Mouse (Mus musculus) ES-CJ7 (cell line): Measurements from ENCODE around the gene Slu7.

Experiments
- DNase-seq: peaks from one replicate; pipeline ENCODE4 v3.0.0; 2011; ENCODE audit warnings: low read depth, low spot score

The Slu7 gene

DNA sequence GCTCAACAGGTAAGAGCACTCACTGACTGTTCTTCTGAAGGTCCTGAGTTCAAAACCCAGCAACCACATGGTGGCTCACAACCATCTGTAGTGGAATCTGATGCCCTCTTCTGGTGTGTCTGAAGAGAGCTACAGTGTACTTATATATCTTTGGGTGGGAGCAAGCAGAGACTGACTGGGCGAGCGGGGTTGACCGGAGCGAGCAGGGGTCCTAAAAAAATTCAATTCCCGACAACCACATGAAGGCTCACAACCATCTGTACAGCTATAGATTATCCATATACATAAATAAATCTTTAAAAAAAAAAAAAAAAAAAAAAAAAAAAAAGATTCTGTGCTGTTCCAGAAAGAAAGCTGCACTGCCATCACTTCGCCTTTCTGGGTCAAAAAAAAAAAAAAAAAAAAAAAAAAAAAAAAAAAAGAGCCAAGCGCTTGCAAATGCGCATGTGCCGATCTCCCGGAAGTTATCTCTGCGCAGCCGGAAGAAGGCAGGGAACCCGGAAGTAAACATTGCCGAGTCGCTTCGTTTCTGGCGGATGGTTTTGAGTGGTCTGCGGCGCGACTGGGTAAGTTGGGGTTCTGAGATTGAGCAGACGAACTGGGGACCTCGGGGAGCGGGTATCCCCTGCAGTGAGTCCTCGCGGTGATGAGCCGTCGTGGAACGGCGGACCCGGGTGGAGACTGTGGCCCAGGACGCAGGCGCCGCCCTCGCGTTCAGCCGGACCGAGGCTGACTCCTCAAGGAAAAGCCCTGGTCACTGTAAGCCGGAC is at the start of gene Slu7:
Slu7 (plus strand) TSS at position 491 of the 770 bp plus-strand sequence.
- DNase-seq: peak; percentile 84

DNA sequence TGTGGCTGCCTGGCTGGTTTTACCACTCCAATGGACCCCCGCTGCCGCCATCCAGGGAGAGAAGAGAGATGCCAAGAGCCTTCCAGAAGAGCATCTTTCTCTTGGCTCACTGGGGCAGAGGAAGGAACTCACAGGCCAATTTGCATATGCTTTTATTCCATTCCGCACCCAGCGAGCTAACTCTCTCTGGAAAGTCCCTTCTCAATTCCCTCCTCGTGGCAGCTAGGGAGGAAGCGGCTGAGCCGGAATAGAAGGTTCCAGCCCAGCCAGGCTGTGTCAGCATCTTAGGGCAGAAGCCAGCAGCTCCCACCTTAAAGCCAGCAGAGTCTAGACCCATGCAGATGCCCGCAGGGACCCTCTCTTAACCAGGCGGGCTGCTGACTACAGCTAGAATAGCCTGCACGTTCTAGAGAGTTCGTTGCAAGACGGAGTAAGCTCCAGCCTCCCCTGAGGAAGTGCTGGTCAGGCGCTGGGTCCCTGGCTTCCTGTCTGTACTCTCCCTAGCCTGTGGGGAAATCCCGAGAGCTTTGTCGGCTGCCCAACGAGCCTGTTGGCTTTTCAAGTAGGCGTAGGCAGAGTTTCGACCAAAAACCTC is 48.4 kb upstream of the Slu7 start:
- peak; percentile 69 for DNase-seq

DNA sequence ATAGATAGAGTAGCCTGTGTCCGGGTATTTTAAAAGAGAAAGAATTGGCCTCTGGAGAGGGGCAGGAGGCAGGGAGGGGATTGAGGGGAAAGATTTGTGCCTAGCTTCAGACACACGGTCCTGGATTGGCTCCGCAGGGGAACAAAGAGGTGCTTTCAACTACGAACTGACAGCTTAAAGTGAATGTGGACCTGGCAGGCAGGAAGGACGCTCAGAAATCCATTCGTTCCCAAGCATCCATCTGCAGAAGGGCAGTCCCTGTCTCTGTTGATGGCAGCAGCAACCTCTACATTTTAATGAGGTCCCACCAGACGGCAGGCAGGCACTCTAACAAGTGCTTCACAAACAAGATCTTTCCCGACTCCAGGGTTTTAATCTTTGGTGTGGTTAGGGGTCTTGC is 47.8 kb upstream of the Slu7 start:
- no peak for DNase-seq

DNA sequence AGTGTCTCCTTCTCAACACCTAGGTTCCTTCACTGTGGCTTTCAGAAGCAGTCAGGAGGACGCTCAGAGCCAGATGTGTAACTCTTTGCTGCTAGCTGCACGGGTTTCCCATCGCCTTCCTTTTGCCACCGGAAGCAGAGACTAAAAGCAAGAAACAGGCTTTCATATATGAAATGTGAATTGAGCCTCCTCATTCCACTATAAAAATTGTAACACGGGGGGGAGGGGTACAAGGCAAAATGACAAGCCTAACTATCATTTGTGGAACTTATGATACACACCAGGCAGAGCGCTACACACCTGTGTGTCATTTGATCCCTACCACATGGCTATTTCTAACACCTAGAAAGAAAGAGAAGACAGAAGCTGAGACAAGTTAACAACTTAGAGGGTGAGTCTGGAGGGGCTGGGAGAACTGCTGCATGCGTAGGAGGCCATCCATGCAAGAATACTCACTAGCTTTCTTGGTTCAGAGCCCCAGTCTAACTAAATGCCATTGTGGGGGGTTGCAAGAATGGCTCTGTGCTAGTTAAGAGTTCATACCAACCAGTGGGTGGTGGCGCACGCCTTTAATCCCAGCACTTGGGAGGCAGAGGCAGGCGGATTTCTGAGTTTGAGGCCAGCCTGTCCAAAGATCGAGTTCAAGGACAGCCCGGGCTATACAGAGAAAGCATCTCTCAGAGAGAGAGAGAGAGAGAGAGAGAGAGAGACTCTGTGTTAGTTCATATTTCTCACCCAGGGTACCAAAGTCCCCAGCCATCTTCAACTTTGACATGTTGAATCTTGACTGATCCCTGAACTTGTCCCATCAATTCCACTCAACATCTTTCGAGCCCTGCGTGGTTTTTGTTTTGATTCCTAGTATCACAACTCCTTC is 46.3 kb upstream of the Slu7 start:
- no peak for DNase-seq

DNA sequence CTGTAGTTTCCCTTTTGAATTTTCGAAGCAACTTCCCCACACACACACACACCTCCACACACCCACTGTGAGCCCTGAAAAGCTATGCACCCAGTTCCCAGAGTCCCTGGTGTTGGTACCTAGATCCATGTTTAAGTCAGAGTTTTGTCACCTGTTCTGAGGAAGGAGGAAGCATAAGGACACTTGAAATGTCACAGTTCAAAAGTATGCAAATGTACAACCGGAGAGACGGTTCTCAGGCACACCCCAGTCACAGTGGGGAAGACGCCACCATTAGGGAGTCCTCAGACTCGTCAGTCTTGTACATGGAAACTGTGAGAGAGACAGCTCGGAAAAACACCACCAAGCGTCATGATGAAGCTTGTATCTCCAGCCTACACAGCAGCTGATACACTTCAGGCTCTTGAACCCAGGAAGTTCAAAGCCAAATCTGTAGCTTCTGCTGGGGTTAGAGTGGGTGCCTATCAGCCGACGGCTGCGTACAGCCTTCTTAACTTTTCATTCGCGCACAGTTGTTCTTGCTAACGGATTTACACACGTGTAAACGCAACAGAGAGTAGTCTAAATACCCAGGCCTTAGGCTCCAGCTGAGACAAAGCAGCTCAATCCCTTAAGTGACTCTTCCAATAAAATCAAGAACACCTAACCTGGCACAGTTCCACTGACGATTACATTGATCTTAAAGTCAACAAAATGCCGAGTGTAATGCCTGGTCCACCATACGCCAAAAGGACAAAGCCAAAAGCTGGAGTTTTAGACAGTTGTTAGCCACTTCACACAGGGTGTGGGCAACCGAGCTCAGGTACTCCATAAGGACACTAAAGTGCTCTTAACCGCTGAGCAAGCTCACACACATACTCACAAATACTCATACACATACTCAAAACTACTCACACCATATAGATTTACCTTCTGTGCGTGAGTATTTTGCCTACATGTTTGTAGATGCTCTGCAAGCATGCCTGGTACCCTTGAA is 45.1 kb upstream of the Slu7 start:
- peak; percentile 15 for DNase-seq

DNA sequence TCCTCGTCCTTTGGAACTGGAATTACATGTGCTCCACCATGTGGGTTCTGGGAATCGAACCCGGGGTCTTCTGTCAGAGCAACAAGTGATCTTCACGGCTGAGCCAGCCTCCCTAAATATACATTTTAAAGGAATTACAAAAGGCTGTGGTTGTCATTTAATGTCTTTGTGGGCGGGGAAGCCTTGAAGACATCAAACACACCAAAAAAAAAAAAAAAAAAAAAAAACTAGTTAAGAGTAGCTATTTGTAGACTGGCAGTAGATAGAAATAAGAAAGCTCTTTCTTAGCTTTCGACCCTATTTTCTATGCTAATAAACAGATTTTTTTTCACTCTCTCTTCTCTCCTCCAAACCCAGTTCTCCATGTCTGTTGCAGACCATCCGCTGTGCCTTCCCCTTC is 44.4 kb upstream of the Slu7 start:
- no peak for DNase-seq

DNA sequence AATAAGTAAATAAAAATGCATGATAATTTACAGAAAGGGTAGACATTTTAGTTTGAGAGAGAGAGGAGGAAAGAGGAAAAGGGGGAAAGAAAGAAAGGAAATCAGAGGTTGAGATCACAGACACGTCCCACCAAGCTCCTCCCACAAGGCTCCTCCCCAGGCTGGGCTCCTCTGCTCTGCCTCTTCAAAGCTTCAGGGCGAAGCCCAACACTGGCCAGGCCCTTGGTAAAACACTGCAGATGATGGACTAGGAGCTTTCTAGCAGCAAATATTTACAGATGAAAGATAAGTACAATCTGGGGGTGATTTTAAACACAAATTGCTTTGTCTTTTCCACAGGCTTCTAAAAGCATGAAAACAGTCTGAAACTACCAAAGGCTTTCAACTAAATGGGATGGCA is 40.8 kb upstream of the Slu7 start:
- DNase-seq: no peak

DNA sequence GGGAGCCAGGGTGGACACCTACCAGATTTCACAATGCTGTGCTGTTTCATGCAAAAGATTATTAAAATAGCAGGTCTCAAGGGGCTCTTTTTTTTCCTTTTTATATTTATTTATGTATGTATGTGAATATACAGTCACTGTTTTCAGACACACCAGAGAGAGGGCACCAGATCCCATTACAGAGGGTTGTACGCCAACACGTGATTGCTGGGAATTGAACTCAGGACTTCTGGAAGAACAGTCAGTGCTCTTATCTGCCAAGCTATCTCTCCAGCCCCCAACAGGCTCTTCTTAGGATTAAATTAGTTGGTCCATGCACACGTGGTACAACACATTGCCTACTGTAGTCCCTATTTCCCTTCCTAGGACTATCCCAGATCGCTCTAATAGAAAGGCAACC is 40.2 kb upstream of the Slu7 start:
- DNase-seq: no peak

DNA sequence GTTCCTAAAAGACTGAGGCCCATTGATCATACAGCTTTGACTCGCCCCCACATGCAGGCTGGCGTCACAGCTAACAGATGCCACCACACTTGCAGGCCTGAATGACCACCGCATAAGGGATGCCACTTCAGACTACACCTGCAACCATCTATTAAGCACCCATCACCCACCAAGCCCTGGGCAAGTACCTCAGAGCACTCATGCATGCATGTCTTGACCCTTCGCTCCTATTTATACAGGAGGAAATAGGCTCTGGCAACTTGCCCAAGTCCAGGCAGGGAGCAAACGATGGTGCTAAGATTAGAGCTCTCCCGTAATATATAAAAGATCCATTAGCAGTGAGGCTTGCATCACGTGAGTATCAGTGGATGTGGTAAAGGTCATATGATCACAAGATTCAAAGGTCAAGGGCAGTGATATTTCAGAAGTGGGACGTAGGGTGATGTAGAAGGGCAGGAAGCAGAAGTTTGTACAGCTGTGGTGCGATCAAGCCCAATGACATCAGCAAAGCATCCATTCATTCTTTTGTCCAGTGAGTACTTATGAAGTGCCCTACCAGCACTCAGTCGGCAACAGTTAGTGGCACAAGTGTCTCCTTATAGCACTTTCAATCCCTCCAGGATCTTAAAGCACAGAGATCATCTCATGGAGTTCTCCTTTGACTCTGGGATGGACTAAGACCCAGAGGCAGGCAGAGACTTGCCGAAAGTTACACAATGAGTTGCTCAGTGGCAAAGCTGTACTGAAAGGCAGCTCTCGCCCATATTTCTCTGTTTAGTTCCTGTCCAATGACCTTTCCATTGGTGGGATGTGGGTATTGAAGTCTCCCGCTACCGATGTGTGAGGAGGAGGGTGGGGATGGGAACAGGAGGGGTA is 38.2 kb upstream of the Slu7 start:
- no peak for DNase-seq

DNA sequence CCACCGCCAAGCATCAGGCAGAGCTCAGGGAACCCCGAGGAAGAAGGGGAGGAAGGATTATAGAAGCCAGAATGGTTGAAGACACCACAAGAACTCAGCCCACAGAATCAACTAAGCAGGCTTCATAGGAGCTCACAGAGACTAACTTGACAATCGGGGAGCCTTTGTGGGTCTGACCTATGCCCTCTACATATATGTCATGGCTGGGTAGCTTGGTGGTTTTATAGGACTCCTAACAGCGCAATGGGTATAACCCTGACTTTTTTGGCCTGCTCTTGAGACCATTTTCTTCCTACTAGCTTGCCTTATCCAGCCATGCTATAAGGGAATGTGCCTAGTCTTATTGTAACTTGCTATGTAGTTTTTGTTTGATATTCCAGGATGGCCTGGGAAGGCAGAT is 37.3 kb upstream of the Slu7 start:
- DNase-seq: no peak

DNA sequence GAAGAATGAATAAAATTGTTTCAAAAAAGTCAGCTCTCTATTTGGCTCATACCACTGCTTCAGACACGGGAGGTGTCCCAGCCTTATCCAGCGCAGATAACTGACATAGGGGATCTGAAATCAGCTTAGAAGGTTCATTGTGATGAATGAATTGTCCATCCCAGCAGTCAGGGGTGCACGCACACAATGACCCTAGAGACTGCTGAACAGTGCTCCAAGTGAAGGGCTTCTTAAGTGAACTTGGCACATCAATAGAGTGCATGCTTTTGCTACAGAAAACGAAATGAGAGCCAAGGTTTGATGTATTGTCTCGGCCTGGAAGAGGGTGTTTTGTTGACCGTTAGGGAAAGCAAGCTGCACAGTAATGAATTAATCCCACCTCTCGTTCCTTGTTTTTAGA is 36.9 kb upstream of the Slu7 start:
- no peak for DNase-seq

DNA sequence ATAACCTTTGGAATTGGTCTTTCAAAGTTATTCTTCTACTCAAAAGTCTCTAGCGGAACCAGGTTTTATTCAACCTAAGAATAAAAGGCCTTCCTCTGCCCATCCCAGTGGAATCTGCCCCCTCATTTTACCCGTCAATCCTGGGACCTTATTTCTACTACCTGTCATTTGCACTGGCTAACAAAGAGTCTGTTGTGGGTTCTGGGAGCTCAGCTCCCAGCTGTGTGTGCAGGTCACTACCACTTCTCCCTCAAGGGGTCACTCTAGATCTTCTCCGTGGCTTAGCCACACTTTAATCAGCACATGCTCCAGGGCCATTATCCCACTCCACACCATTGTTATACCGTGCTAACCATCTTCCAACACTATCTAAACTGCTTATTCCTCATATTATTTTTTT is 34.2 kb upstream of the Slu7 start:
- peak; percentile 38 for DNase-seq

DNA sequence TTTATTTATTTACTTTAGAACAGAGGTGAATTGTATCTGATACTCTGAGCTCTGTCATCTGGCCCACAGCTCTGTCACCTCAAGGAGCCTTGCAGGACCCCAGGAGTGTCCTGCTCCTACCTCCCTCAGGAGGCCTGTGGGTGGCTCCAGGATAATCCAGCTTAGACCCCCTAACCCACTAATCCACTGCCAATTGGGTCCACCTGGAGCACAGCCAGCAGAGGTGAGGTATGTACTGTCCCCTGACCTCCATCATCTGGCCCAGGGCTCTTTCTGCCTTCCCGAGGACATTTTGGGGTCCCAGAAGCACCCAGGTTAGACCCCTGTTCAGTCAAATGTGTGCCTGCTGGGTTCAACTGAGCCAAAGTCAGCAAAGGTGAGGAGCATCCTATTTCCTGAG is 33.4 kb upstream of the Slu7 start:
- DNase-seq: no peak

DNA sequence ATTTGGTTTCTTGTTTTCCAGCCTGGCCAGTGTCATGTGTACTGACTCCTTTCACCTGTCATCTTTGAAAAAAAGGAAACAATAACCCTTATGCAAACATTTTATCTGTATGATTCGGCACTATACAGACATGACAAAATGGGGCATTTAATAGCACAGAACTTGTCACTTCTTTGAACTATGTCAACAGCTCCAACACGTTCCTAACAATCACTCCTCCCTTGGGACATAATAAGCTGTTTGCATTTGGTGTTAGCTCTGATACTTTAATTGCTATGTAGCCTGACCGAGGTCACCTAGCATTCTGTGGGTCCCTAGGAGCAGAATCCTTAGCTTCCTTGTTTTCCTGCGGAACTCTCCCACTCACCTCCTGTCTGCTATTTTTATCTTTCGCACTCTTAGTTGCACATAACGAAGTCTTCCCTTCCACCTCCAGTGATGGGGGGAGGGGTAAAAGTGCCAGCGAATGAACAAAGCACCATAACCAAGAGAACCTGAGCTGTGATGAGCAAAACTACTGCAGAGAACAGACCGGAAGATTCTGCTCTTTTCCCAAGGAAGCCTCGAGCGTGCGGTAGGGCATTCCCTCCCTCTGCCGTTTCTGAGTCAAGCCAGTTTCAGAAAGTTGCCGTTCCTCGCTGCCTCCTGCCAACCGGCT is 29.3 kb upstream of the Slu7 start:
- DNase-seq: no peak

DNA sequence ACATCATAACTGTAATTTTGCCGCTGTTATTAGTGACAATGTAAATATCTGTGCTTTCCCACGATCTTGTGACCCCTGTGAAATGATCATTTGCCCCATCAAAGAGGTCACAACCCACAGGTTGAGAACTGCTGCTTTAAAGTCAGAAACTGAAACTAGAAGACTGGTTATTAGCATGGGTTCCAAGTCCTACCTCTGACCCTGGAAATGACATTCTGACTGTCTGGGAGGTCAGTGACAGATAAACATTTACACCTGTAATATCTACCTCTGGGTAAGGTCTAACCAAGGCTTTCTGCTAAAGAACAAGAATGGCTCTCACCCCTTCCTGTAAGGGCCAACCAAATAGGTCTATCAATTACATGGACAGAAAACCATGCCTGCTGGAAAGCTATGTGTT is 24.7 kb upstream of the Slu7 start:
- DNase-seq: no peak

DNA sequence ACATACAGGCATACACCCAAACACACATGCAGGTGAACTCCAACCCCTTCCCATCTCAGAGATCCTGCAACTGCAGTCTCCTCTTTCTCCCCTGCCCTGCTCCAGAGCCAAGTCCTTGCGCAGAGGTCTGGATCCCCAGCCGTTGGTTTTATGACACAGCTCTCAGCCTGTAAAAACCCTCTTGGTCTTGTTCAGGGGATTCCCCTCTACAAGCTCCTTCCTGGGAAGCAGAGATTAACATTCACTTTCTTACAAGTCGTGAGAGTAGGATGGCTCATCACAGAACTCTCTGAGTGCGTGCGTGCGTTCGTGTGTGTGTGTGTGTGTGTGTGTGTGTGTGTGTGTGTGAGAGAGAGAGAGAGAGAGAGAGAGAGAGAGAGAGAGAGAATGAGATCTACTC is 23.3 kb upstream of the Slu7 start:
- DNase-seq: no peak

DNA sequence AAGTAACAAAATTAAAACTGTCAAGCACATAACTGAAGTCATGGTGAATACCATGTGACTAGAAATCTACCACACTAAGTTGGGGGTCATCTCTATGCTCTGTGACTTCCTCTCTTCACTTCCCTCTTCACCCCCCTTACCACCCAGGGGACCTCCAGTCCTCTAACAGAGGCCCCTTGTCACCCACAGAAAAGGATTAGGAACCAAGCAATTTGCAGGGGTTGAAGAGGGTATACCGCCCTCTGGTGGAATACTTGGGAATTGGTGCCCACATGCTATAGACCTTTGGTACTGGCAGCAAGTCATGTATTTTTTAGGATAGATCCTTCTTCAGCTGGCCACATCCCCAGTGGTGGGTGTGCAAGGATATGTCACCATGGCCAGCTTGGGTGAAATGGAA is 22.1 kb upstream of the Slu7 start:
- DNase-seq: peak; percentile 77

DNA sequence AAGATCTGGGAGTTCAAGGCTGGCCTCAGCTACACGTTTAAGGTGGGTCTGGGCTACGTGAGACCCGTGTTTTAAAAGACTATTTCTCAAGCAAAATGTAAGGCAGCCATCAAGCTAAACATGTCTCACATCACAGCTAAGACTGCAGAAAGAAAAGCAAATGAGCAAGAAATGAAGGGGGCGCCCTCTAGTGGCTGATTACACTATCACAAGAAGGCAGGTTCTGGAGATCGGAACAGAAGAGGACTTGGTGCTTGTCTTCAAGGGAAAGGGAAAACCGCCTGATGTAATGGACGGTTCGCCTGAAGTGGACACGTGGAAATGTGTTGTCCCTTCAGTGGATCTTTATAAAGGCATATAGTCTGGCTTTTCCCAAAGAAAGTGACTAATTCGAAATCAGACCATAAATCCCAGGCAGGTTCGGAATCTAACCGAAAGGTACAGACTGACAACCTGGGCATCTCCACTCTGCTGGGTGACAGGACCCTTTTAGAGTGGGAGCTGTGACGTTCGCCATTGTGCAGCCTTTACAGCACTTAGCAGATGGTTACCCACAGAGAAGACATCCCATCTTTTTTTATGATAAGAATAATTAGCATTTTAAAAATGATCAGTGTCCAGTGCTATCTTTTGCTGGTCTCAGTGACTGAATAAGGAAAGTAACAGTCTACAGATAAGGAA is 20.6 kb upstream of the Slu7 start:
- DNase-seq: peak; percentile 82

DNA sequence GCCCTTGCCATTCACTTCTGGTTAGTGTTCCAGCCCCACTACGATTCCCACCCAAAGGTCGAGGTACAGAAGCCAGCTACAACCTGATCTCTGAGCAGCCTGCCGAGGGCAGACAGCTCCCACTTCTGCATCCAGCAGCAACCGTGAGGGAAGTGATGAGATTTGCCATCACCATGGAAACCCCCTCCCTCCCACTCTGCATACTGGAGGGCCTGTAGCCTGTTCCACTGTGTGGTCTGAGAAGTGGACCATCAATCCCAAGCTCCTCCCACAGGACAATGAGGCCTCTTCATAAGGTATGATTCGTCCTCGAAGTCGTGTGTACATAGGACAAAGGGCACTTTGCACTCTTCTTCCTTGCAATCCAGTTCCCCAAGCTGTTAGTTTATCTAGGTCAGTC is 16.3 kb upstream of the Slu7 start:
- no peak for DNase-seq
